In the genomic region with DNA sequence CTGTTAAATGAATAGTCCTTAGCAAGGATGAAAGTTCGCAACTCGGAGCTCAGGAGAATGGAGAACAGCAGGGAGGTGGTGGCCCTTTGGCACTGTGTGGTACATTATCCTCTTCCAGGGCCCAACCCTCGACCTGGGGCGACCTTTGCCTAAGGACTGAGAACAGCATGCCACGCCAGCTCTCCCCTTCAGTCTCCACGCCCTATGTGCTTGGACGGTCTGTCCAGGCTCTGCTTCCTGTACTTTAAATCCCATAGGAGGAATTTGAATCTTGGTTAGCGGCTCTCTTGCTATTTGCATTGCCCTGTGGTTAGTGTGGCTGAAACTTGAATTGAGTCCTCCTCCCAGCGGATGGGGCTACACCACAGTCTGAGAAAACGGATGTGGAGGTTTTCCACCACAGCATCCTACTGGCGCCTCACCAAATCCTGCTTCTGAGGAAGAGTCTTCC, we compare ENCODE assay signal across 8 mouse cellular contexts. TPM values are rescaled to one million over a fixed set of nuclear protein-coding genes. Genes with fewer than 3 reads are reported as not detected.
DNase-seq lines count a peak whose midpoint lies in the region; ATAC-seq lines count a peak whose summit lies in the region.

No protein-coding gene starts in this region.

- H3K27me3 ChIP-seq in forebrain, embryonic 10.5 days (ENCODE audit: poor library complexity, severe bottlenecking) = peaks cover 56% of the 10 kb centered on the region
- peaks cover 4% of the 10 kb centered on the region for H3K27me3 ChIP-seq in splenic B cell, adult 2 months (ENCODE audit: control insufficient read depth, insufficient read depth, low read length, poor library complexity, severe bottlenecking)

- H3K9me3 ChIP-seq in forebrain, embryonic 10.5 days = no peaks in the 10 kb centered on the region

- ATAC-seq in CD4-positive, CD25-positive, alpha-beta regulatory T cell, adult 4 months = peak; percentile 67

- H3K4me1 ChIP-seq in forebrain, embryonic 10.5 days = peaks cover 28% of the 10 kb centered on the region

- peak; percentile 39 for DNase-seq in ZHBTc4 (ENCODE audit: low read depth, low spot score)
- no peak for DNase-seq in forebrain, embryonic 10.5 days (ENCODE audit: extremely low spot score, low spot score)
- DNase-seq in heart, postnatal 14 days = peak; percentile 39 to 59
- DNase-seq in kidney, postnatal 25 days = peak; percentile 57 to 86
- peak; percentile 84 for DNase-seq in lung, postnatal 36 days
- peak; percentile 51 for DNase-seq in splenic B cell, adult 2 months (ENCODE audit: low read depth, low spot score)
- DNase-seq in layer of hippocampus, postnatal 25 days (ENCODE audit: extremely low spot score in 1 of 2, low spot score in 1 of 2) = no peak

- H3K4me3 ChIP-seq in forebrain, embryonic 10.5 days = peak overlapping the region; percentile 59

- WGBS in forebrain, embryonic 10.5 days = 6% methylated on average over 11 of the region's 11 CpGs

- H3K36me3 ChIP-seq in forebrain, embryonic 10.5 days (replicated peaks) = no peaks in the 10 kb centered on the region
- no peaks in the 10 kb centered on the region for H3K36me3 ChIP-seq in splenic B cell, adult 2 months (ENCODE audit: control insufficient read depth, insufficient read depth, low read length, poor library complexity, severe bottlenecking)

- H3K27ac ChIP-seq in forebrain, embryonic 10.5 days = no peak overlapping the region

- intact Hi-C loops in heart, postnatal 14 days (cut with DNase I) = loop anchor here (5.0 kb wide), 1 partner anchor 46 kb away; no protein-coding TSS in a partner anchor

RNA-seq across cellular contexts. Expression of a gene that starts 0.9 kb away (rescaled TPM):
- polyA plus RNA-seq in CD4-positive, CD25-positive, alpha-beta regulatory T cell, adult 4 months (2017; shearing (Covaris generic)) = 1 to 10 TPM; 3.6 to 5.5 TPM
- polyA plus RNA-seq in forebrain, embryonic 10.5 days (2016; fragmentation: Nextera tagmentation; extraction: Ambion mirVana) = 0.77 and 0.81 TPM in 2 replicates
- total RNA-seq in heart, postnatal 14 days (2021) = 10 to 100 TPM; 39.0 to 42.7 TPM
- total RNA-seq in layer of hippocampus, postnatal 25 days (2021) = 1 to 10 TPM in 1 of 2 experiments, under 1 TPM in 1; 0.92 to 1.4 TPM

RNA-seq across cellular contexts. Expression of a gene that starts 0.9 kb away (rescaled TPM):
- polyA plus RNA-seq in CD4-positive, CD25-positive, alpha-beta regulatory T cell, adult 4 months (2017; shearing (Covaris generic)) = 1 to 10 TPM; 3.1 to 6.1 TPM
- 0.10 and 0.22 TPM in 2 replicates for polyA plus RNA-seq in forebrain, embryonic 10.5 days (2016; fragmentation: Nextera tagmentation; extraction: Ambion mirVana)
- 1 to 10 TPM; 7.3 to 7.6 TPM for total RNA-seq in heart, postnatal 14 days (2021)
- under 1 TPM; 0.20 to 0.40 TPM for total RNA-seq in layer of hippocampus, postnatal 25 days (2021)

Comparison
In these comparisons a context has a peak if more than half of its experiments do, and no peak if none do; other contexts are left out.
1. DNase-seq: peak in ZHBTc4 (single experiment), heart, postnatal 14 days (2 of 2), kidney, postnatal 25 days (2 of 2), lung, postnatal 36 days (single experiment) and splenic B cell, adult 2 months (single experiment); none in forebrain, embryonic 10.5 days (single experiment) and layer of hippocampus, postnatal 25 days (0 of 2).
2. RNA of a gene that starts 0.9 kb away (total RNA-seq): 39.0 to 42.7 TPM in heart, postnatal 14 days; 0.92 to 1.4 TPM in layer of hippocampus, postnatal 25 days; every median in the first group is over 10 times any median in the second.
3. RNA of a gene that starts 0.9 kb away (total RNA-seq): 7.3 to 7.6 TPM in heart, postnatal 14 days; 0.20 to 0.40 TPM in layer of hippocampus, postnatal 25 days; every median in the first group is over 4 times any median in the second.